Mouse (Mus musculus) G1E (cell line): ENCODE results near the gene Slc6a5.

Experiments
- CTCF ChIP-seq: IDR thresholded peaks from 2 replicates; pipeline ENCODE4 v1.5.1; 2012; ENCODE audit warnings: low read depth, low read length, inconsistent platforms, mixed read lengths
- GATA1 ChIP-seq: IDR thresholded peaks from 2 replicates; pipeline ENCODE4 v1.6.1; 2012; ENCODE audit warnings: borderline replicate concordance, low read length, inconsistent platforms, mixed read lengths
- GATA2 ChIP-seq: IDR thresholded peaks from 2 replicates; pipeline ENCODE4 v1.6.1; 2012; ENCODE audit warnings: low read depth, low read length, inconsistent platforms, borderline replicate concordance
- POLR2AphosphoS5 ChIP-seq: IDR thresholded peaks from 2 replicates; pipeline ENCODE4 v1.6.1; 2012; ENCODE audit warnings: low read depth, low read length, inconsistent platforms; ENCODE audit not compliant: insufficient replicate concordance
- TAL1 ChIP-seq: conservative IDR thresholded peaks from 2 replicates; pipeline ENCODE4 v1.6.1; 2012; ENCODE audit warnings: low read depth, low read length, inconsistent platforms, mixed read lengths

DNA sequence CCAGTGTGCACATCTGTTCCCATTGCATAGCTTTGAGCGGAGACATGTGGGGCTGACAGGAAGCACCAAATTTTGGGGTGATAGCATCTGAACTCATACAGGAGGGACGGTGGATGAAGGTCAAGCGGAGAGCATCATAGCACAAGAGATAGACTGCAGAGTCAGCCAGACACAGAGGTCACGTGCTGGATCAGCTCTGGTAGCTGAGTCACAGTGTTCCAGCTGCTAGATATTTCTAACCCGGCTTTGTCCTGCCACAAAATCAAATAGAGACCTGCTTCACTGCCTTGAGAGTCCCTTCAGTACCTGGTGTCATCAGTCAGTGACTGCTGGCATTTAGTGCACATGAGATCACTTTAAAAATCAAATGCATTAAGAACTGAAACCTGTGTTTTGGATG is 40.3 kb upstream of the Slc6a5 start:
- no peak for TF ChIP-seq CTCF
- no peak for TF ChIP-seq GATA1
- no peak for TF ChIP-seq POLR2AphosphoS5
- TF ChIP-seq TAL1, result no peak
- no peak for TF ChIP-seq GATA2
